Mouse (Mus musculus) heart, adult 2 months (tissue): ENCODE measurements around the gene Tdpoz2. TPM values are rescaled to one million over a fixed set of nuclear protein-coding genes. Genes with fewer than 3 reads are reported as not detected.
"Not testable (repeated sequence)": the region's sequence is repeated elsewhere in the genome, so short reads cannot be mapped to it uniquely, and the experiment has no call there.

Source experiments
- DNase-seq, 2 experiments: peaks; one replicate each; pipeline ENCODE4 v3.0.0; 2021
- H3K27ac ChIP-seq: fragments of 200-600 bp; 2 replicates; pipeline ENCODE4 v1.8.1; 2022
- H3K27me3 ChIP-seq: fragments of 200-500 bp; 2 replicates; pipeline ENCODE4 v1.6.1; 2012; ENCODE audit warnings: mild to moderate bottlenecking, low read length, inconsistent platforms, mixed read lengths; ENCODE audit not compliant: control insufficient read depth, insufficient read depth
- H3K36me3 ChIP-seq: fragments of 200-500 bp; 2 replicates; pipeline ENCODE4 v1.6.1; 2012; ENCODE audit warnings: low read length, inconsistent platforms; ENCODE audit not compliant: control insufficient read depth, insufficient read depth
- H3K4me1 ChIP-seq: fragments of 200-500 bp; 2 replicates; pipeline ENCODE4 v1.6.1; 2011; ENCODE audit warnings: low read length; ENCODE audit not compliant: control insufficient read depth, insufficient read depth
- H3K4me3 ChIP-seq: fragments of 200-600 bp; 2 replicates; pipeline ENCODE4 v1.8.1; 2022
- H3K79me2 ChIP-seq: fragments of 200-500 bp; replicated peaks from 2 replicates; pipeline ENCODE4 v1.6.1; 2012; ENCODE audit warnings: mild to moderate bottlenecking, inconsistent platforms, low read length, moderate library complexity, mixed read lengths; ENCODE audit not compliant: control insufficient read depth, insufficient read depth
- H3K9ac ChIP-seq: fragments of 200-500 bp; 2 replicates; pipeline ENCODE4 v1.6.1; 2012; ENCODE audit warnings: low read depth, mild to moderate bottlenecking, control low read depth, inconsistent platforms, low read length, mixed read lengths
- CTCF ChIP-seq: fragments of 200-600 bp; IDR thresholded peaks from 2 replicates; pipeline ENCODE4 v1.8.1; 2022; ENCODE audit warnings: antibody characterized with exemption, mild to moderate bottlenecking, moderate library complexity
- EP300 ChIP-seq: fragments of 200-500 bp; IDR thresholded peaks from 2 replicates; pipeline ENCODE4 v1.6.1; 2011; ENCODE audit warnings: low read depth, low read length, control low read depth; ENCODE audit not compliant: insufficient read depth
- POLR2A ChIP-seq: fragments of 200-500 bp; IDR thresholded peaks from 2 replicates; pipeline ENCODE4 v1.6.1; 2011; ENCODE audit warnings: mild to moderate bottlenecking, low read depth, low read length, control low read depth; ENCODE audit not compliant: insufficient read depth
- WGBS: fragments of 180-500 bp; shearing (Covaris S2); methylation state at CpG from one replicate; pipeline ENCODE4 v1.1.7; 2018; 5-methylcytosine and 5-hydroxymethylcytosine counted together
- intact Hi-C: fragments of 180-260 bp; cut with DNase I; formaldehyde crosslinking; loops from one replicate; pipeline ENCODE4 v1.15.1; 2025
- long read RNA-seq: library from polyadenylated mRNA; stranded (forward); transcript quantifications from one replicate; pipeline ENCODE4 v2.0.0, GENCODE M21; 2021
- polyA plus RNA-seq: library from polyadenylated mRNA; depleted of rRNA; stranded (reverse); fragments of >200 nt; gene quantifications from 2 replicates; pipeline ENCODE4 v1.2.3, GENCODE M21; 2012; rRNA removed
- total RNA-seq, 2 experiments: library from RNA; stranded (reverse); gene quantifications; 2 replicates each; pipeline ENCODE4 v1.2.3; 2021

The Tdpoz2 gene
- total RNA-seq (not detected), polyA plus RNA-seq (not detected in 2 replicates)
- long read RNA-seq = 0 reads

DNA sequence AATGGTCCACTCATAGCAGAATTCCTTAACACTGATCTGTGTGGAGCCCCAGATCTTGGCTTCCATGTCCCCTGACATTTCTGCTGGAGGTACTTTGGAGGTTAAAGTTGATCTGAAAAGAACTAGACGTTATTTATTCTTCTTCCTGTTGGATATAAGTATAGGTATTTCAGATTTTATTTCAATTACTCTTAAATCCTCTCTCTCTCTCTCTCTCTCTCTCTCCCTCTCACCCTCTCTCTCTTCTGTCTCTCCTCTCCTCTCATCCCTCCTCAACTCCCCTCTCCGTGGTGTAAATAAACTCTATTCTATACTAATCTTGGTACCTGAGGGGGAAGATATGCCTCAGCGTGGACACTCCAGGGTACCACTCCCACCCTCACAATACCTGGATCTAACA is at the start of gene Tdpoz2:
Gene Tdpoz2 (minus strand): TSS at position 101 of the 400 bp plus-strand sequence.
- intact Hi-C loops = no loop called here
- Histone ChIP-seq H3K79me2 (no peaks in the 10 kb centered on the region), H3K4me1 (no peaks in the 10 kb centered on the region), H3K36me3 (no peaks in the 10 kb centered on the region), H3K9ac (no peak within 1 kb of the TSS), H3K27me3 (no peaks in the 10 kb centered on the region), H3K27ac (no peak within 1 kb of the TSS), H3K4me3 (no peak within 1 kb of the TSS)
- WGBS = 58% methylated on average over 3 of the region's 3 CpGs
- DNase-seq = no peak
- no peak for TF ChIP-seq CTCF
- no peak for TF ChIP-seq EP300
- TF ChIP-seq POLR2A = no peak

DNA sequence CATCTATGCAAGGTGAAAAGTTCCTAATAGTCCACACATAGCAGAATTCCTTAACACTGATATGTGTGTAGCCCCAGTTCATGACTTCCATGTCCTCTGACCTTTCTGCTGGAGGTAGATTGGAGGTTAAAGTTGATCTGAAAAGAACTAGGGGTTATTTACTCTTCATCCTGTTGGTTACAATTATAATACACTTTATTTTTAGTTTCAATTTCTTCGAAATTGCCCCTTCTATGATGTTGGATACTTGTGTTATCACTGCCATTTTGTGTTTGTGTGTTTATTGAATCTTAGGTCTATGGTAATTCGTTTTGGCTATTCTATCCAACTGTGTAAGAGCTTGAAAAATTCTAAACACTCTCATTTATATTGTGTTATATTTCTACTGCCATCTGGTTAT is 40.5 kb upstream of the Tdpoz2 start, which contains the start of gene Gm37596:
Gene Gm37596 (minus strand): TSS at position 101 of the 400 bp plus-strand sequence.
- intact Hi-C loops, H3K79me2 ChIP-seq, H3K4me3 ChIP-seq, DNase-seq, H3K27me3 ChIP-seq, H3K36me3 ChIP-seq, H3K9ac ChIP-seq, H3K4me1 ChIP-seq, H3K27ac ChIP-seq: not testable (repeated sequence)
- WGBS = 33% methylated on average over 1 of the region's 2 CpGs

DNA sequence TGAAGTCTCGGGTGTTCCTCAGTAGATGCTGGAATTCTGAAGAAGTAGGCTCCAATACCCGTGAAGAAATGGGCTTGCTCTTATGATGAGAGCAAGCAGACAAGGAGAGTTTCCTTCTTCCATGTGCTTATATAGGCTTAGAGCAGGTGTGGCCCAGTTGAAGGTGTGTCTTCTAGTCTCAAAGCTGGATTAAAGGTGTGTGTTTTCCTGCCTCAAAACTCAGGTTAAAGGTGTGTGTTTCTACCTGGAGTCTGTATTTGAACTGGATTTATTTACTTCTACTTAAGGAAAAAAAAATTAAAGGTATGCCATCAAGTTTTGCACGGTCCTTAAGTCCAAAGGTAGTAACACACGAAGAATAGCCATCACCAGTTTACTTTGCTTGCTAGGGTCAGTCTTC is 23.7 kb upstream of the Tdpoz2 start, which contains the start of gene Tdpoz1:
Gene Tdpoz1 (minus strand): TSS at position 101 of the 400 bp plus-strand sequence.
- DNase-seq, H3K4me1 ChIP-seq: not testable (repeated sequence)
- 58% methylated on average over 3 of the region's 4 CpGs for WGBS

DNA sequence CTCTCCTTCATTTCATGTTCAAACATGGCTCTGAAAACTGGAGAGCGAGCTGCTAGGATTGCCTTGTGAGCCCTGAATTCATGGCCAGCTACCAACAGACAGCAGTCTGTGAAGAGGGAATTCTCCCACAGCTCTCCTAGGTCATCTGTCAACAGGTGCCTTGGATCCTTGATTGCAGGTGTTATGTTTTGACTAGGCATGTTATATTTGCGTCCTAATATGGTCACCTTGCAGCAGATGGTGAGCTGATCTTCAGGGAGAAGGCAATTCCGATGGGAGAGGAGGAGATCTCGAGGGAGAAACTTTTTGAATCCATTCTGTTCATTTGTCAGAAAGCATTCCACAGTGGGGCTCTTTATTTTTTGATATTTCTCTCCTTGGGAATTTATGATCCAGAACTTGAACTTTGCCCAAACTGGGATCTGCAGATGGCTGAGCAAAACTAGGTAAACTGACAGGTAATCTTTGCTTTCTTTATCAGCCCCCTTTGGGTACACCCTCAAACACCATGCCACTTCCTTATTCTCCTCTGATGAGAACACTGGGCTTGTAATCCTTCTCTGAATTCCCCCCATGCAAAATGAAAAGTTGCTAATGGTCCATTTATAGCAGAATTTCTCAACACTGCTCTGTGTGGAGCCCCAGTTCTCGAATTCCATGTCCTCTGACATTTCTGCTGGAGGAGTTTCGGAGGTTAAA is 18.5 kb upstream of the Tdpoz2 start:
- 64% methylated on average over 6 of the region's 6 CpGs for WGBS
- H3K27me3 ChIP-seq, intact Hi-C loops, H3K79me2 ChIP-seq, DNase-seq, H3K4me1 ChIP-seq, H3K4me3 ChIP-seq, H3K9ac ChIP-seq, H3K36me3 ChIP-seq, H3K27ac ChIP-seq: not testable (repeated sequence)

More for the DNA sequence above, 23.7 kb upstream of the Tdpoz2 start, which contains the start of gene Tdpoz1:
- H3K27me3 ChIP-seq, intact Hi-C loops, H3K36me3 ChIP-seq, H3K27ac ChIP-seq, H3K79me2 ChIP-seq, H3K9ac ChIP-seq, H3K4me3 ChIP-seq: not testable (repeated sequence)

DNA sequence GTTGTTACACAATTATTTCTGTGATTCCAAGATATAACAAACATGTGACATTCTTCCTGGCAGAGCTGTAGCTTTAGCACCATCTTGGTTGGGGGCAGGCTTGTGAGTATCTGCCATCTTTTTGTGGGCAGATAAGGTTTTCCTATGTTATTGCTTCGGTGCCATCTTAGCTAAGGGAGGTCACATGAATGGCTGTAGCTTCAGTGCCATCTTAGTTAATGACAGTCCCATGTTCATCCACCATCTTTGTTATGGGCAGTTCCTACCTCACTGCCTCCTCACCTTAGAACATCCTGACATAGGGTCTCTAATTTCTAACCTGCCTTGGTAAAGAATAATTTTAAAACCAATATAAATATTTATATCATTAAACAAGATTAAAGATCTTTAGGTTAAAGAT is 1.8 kb upstream of the Tdpoz2 start:
- no peaks in the 10 kb centered on the region for H3K27me3 ChIP-seq
- H3K79me2 ChIP-seq = no peaks in the 10 kb centered on the region
- H3K4me1 ChIP-seq = no peaks in the 10 kb centered on the region
- intact Hi-C loops = no loop called here
- no peak overlapping the region for H3K4me3 ChIP-seq
- WGBS = 49% methylated on average over 1 of the region's 1 CpGs
- H3K27ac ChIP-seq = no peak overlapping the region
- no peak for DNase-seq
- H3K9ac ChIP-seq = no peak overlapping the region
- no peaks in the 10 kb centered on the region for H3K36me3 ChIP-seq
- TF ChIP-seq EP300 (no peak), POLR2A (no peak), CTCF (no peak)

DNA sequence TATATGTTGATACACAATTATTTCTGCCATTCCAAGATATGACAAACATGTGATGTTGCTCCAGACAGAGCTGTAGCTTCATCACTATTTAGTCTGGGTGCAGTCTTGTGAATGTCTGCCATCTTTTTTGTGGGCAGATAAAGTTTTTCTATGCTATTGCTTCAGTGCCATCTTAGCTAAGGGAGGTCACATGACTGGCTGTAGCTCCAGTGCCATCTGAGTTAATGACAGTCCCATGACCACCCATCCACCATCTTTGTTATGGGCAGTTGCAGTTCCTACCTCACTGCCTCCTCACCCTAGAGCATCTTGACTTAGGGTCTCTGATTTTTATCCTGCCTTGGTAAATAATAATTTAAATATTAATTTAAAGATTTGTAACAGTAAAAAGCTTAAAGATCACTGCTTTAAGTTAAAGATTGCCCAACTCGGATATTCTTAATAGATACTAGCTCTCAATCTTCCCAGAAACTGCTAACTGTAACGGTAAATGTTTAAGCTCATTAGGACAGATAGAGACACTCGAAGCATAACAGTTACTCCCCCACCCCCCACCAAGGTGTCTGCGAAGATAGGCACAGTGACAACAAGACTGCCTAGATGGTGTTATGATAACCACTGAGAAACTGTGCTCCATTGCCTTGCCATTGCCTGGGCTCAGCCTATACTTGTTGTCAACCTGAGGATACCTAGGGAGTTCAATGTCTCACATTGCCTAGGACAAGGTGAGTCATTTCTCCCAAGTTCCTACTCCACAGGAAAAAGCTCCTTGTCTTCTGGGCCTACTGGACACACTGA is 21.4 kb downstream of the Tdpoz2 start:
- WGBS = 60% methylated on average over 4 of the region's 4 CpGs
- intact Hi-C loops = not testable (repeated sequence)

More for the DNA sequence above, 21.4 kb downstream of the Tdpoz2 start:
- H3K4me1 ChIP-seq, H3K4me3 ChIP-seq, H3K9ac ChIP-seq, H3K27ac ChIP-seq, H3K79me2 ChIP-seq, H3K36me3 ChIP-seq, DNase-seq, H3K27me3 ChIP-seq: not testable (repeated sequence)
